ENCODE assay signal across 8 mouse cellular contexts in the genomic region with DNA sequence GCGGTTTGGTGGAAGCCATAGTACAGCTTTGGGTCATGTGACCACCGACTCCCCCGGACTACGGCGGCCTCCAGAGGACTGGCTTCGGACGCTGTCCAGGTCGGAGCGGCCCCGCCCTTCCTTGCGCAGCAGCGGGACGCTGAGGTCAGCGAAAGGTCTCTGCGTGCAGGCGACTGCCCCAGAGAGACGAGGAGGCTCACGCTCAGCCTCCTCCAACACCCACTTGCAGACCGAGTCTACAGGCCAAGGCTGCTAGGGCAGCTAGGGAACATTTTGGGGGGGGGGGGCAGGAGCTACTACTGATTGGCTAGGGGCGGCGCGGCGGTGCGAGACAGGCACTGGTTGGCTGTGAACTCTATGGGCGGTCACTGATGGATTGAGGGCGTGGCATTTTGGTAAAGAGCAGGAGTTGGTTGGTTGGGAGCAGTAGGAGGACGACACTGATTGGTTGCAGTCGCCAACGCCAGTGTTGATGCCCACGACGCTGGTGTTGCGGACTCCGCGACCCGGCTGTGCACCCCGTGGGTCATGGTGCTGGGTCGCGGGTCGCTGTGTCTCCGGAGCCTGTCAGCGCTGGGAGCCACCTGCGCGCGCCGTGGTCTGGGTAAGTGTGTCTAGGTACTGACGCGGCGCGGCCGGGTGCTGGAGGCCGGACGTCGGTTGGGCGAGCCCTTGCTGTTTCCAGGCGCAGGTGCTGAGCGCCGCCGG. TPM values are rescaled to one million over a fixed set of nuclear protein-coding genes. Genes with fewer than 3 reads are reported as not detected.
DNase-seq lines count a peak whose midpoint lies in the region; ATAC-seq and TF ChIP-seq lines count a peak whose summit lies in the region.

Gene Fahd1 (minus strand): TSS at position 300 of the 708 bp plus-strand sequence.

- ATAC-seq in forebrain, embryonic 11.5 days (replicated peaks; ENCODE audit: low FRiP score): peak; percentile 100
- ATAC-seq in heart, embryonic 16.5 days (replicated peaks; ENCODE audit: extremely low read depth, insufficient read depth, low FRiP score): peak; percentile 97
- ATAC-seq in liver, embryonic 15.5 days (ENCODE audit: insufficient read depth): peak; percentile 91
- peak; percentile 100 for ATAC-seq in neural tube, embryonic 12.5 days (ENCODE audit: low FRiP score, low read depth)

- H3K36me3 ChIP-seq in CH12.LX (replicated peaks in 1 of 2; ENCODE audit: control insufficient read depth in 1 of 2, insufficient read depth in 1 of 2, low read length in 1 of 2): peaks cover 11 to 20% of the 10 kb centered on the region in 2 experiments
- H3K36me3 ChIP-seq in forebrain, embryonic 11.5 days (ENCODE audit: control insufficient read depth, insufficient read depth, low read length): no peaks in the 10 kb centered on the region
- H3K36me3 ChIP-seq in heart, embryonic 16.5 days (ENCODE audit: control insufficient read depth, insufficient read depth): peaks cover 6% of the 10 kb centered on the region; the same call in 1 of the 2 replicates
- peaks cover 35% of the 10 kb centered on the region for H3K36me3 ChIP-seq in liver, embryonic 15.5 days (replicated peaks)
- H3K36me3 ChIP-seq in neural tube, embryonic 12.5 days: peaks cover 7% of the 10 kb centered on the region

- peak within 1 kb of the TSS; percentile 74 to 83 (median 75) for H3K4me3 ChIP-seq in CH12.LX (replicated peaks in 1 of 3; ENCODE audit: low read depth in 2 of 3, low read length in 2 of 3, poor library complexity in 1 of 3)
- H3K4me3 ChIP-seq in forebrain, embryonic 11.5 days (ENCODE audit: low read depth, low read length): peak within 1 kb of the TSS; percentile 76
- H3K4me3 ChIP-seq in heart, embryonic 16.5 days (ENCODE audit: low read length): peak within 1 kb of the TSS; percentile 84
- H3K4me3 ChIP-seq in liver, embryonic 15.5 days (replicated peaks): peak within 1 kb of the TSS; percentile 95
- peak within 1 kb of the TSS; percentile 78 for H3K4me3 ChIP-seq in neural tube, embryonic 12.5 days

- DNase-seq in CH12.LX (ENCODE audit: extremely low read depth): peak; percentile 99
- DNase-seq in c-Kit-positive CD71-positive TER-119-negative erythroid progenitor cells, embryonic 14.5 days (ENCODE audit: low read depth): peak; percentile 97
- peak; percentile 96 for DNase-seq in forebrain, embryonic 11.5 days (ENCODE audit: low spot score)
- DNase-seq in kidney, postnatal 36 days: peak; percentile 97 to 99
- DNase-seq in telencephalon, adult 2 months (ENCODE audit: low read depth, low spot score): peak; percentile 99

- no peaks in the 10 kb centered on the region for H3K9me3 ChIP-seq in CH12.LX (replicated peaks; ENCODE audit: low read length)
- no peaks in the 10 kb centered on the region for H3K9me3 ChIP-seq in forebrain, embryonic 11.5 days (ENCODE audit: control insufficient read depth, low read length)
- H3K9me3 ChIP-seq in heart, embryonic 16.5 days (replicated peaks; ENCODE audit: control insufficient read depth, low read length): no peaks in the 10 kb centered on the region
- H3K9me3 ChIP-seq in liver, embryonic 15.5 days (replicated peaks): no peaks in the 10 kb centered on the region
- H3K9me3 ChIP-seq in neural tube, embryonic 12.5 days: no peaks in the 10 kb centered on the region

- peaks cover under 1 to 24% of the 10 kb centered on the region in 2 experiments; a peak in 3 of 4 replicates for H3K4me1 ChIP-seq in CH12.LX (ENCODE audit: control insufficient read depth in 1 of 2, insufficient read depth in 2 of 2)
- H3K4me1 ChIP-seq in forebrain, embryonic 11.5 days (replicated peaks; ENCODE audit: control insufficient read depth, insufficient read depth, low read length): peaks cover 10% of the 10 kb centered on the region
- peaks cover 14% of the 10 kb centered on the region for H3K4me1 ChIP-seq in heart, embryonic 16.5 days (ENCODE audit: control insufficient read depth, insufficient read depth, low read length)
- H3K4me1 ChIP-seq in liver, embryonic 15.5 days (replicated peaks): peaks cover 45% of the 10 kb centered on the region
- H3K4me1 ChIP-seq in neural tube, embryonic 12.5 days: peaks cover 17% of the 10 kb centered on the region; the same call in 1 of the 2 replicates

- peaks cover 10% of the 10 kb centered on the region for H3K27me3 ChIP-seq in CH12.LX (replicated peaks)
- H3K27me3 ChIP-seq in forebrain, embryonic 11.5 days (ENCODE audit: control insufficient read depth, insufficient read depth, low read length): peaks cover 9% of the 10 kb centered on the region
- no peaks in the 10 kb centered on the region; the same call in 1 of the 2 replicates for H3K27me3 ChIP-seq in heart, embryonic 16.5 days (ENCODE audit: control insufficient read depth, insufficient read depth, low read length)
- H3K27me3 ChIP-seq in liver, embryonic 15.5 days: no peaks in the 10 kb centered on the region
- H3K27me3 ChIP-seq in neural tube, embryonic 12.5 days (replicated peaks): peaks cover 4% of the 10 kb centered on the region; the same call in 1 of the 2 replicates

- peak within 1 kb of the TSS; percentile 59 for H3K4me2 ChIP-seq in CH12.LX (ENCODE audit: insufficient read depth, low read depth, poor library complexity, severe bottlenecking)
- H3K4me2 ChIP-seq in forebrain, embryonic 11.5 days (ENCODE audit: low read depth, low read length, severe bottlenecking): peak within 1 kb of the TSS; percentile 94
- H3K4me2 ChIP-seq in heart, embryonic 16.5 days (ENCODE audit: low read depth, low read length): peak within 1 kb of the TSS; percentile 84
- H3K4me2 ChIP-seq in liver, embryonic 15.5 days: peak within 1 kb of the TSS; percentile 78
- peak within 1 kb of the TSS; percentile 92 for H3K4me2 ChIP-seq in neural tube, embryonic 12.5 days (replicated peaks)

- no peak for TF ChIP-seq EP300 in CH12.LX (IDR thresholded peaks at IDR 0.05; ENCODE audit: low read length)

- TF ChIP-seq POLR2A in CH12.LX (IDR thresholded peaks at IDR 0.05; ENCODE audit: low read depth, low read length): peak; percentile 87

- dilution Hi-C loops in CH12.LX (cut with MboI; ENCODE audit: extremely low pct_ligation_motif_present, extremely low pct_unique_long_range_greater_than_20kb, low sequenced_read_pairs): no loop called here

- in situ Hi-C loops in CH12.LX (cut with MboI; ENCODE audit: low pct_ligation_motif_present, low pct_unique_long_range_greater_than_20kb, low sequenced_read_pairs): loop anchor here (5.0 kb wide), 1 partner anchor 37 kb away; the partner anchor contains the start of genes Nubp2 and Spsb3

- WGBS in forebrain, embryonic 11.5 days: under 1% methylated on average over 58 of the region's 58 CpGs
- WGBS in heart, embryonic 16.5 days: under 1% methylated on average over 58 of the region's 58 CpGs
- WGBS in liver, embryonic 15.5 days (ENCODE audit: insufficient replicate concordance): under 1% methylated on average over 58 of the region's 58 CpGs
- under 1% methylated on average over 58 of the region's 58 CpGs for WGBS in neural tube, embryonic 12.5 days

- peak within 1 kb of the TSS; percentile 62 for H3K27ac ChIP-seq in CH12.LX (ENCODE audit: insufficient read depth, low read depth)
- H3K27ac ChIP-seq in forebrain, embryonic 11.5 days (ENCODE audit: low read depth, low read length): peak within 1 kb of the TSS; percentile 79; the same call in 1 of the 2 replicates
- peak within 1 kb of the TSS; percentile 95 for H3K27ac ChIP-seq in heart, embryonic 16.5 days (ENCODE audit: low read length)
- H3K27ac ChIP-seq in liver, embryonic 15.5 days (replicated peaks): peak within 1 kb of the TSS; percentile 100
- peak within 1 kb of the TSS; percentile 84 for H3K27ac ChIP-seq in neural tube, embryonic 12.5 days

- peak within 1 kb of the TSS; percentile 60 for H3K9ac ChIP-seq in CH12.LX (ENCODE audit: insufficient read depth, low read depth)
- peak within 1 kb of the TSS; percentile 70 for H3K9ac ChIP-seq in forebrain, embryonic 11.5 days (ENCODE audit: low read length)
- H3K9ac ChIP-seq in heart, embryonic 16.5 days (ENCODE audit: low read length): peak within 1 kb of the TSS; percentile 83
- peak within 1 kb of the TSS; percentile 93 for H3K9ac ChIP-seq in liver, embryonic 15.5 days
- H3K9ac ChIP-seq in neural tube, embryonic 12.5 days: peak within 1 kb of the TSS; percentile 77

- no peaks in the 10 kb centered on the region for H3K79me2 ChIP-seq in CH12.LX (replicated peaks; ENCODE audit: control insufficient read depth, extremely low read depth, insufficient read depth, poor library complexity, severe bottlenecking)

- no peak for TF ChIP-seq CTCF in CH12.LX (conservative IDR thresholded peaks at IDR 0.05 in 1 of 2, IDR thresholded peaks at IDR 0.05 in 1 of 2; ENCODE audit: low read depth in 2 of 2, low read length in 2 of 2)

- TF ChIP-seq RAD21 in CH12.LX (IDR thresholded peaks at IDR 0.05; ENCODE audit: low read depth, low read length): no peak

TF ChIP-seq in CH12.LX, 34 proteins besides CTCF, POLR2A, EP300 and RAD21 (continues in another document):
- TF ChIP-seq RCOR1 (conservative IDR thresholded peaks at IDR 0.05; ENCODE audit: low read depth, low read length): no peak
- TF ChIP-seq TCF12 (IDR thresholded peaks at IDR 0.05; ENCODE audit: low read depth, low read length): peak; percentile 38
- no peak for TF ChIP-seq ZC3H11A (IDR thresholded peaks at IDR 0.05; ENCODE audit: low read depth, low read length)
- TF ChIP-seq MYC (IDR thresholded peaks at IDR 0.05; ENCODE audit: low read depth, low read length): no peak
- TF ChIP-seq USF2 (conservative IDR thresholded peaks at IDR 0.05; ENCODE audit: low read depth, low read length): peak; percentile 87
- no peak for TF ChIP-seq PAX5 (IDR thresholded peaks at IDR 0.05; ENCODE audit: low read length)
- no peak; the same call in 1 of the 2 replicates for TF ChIP-seq MAX (IDR thresholded peaks at IDR 0.05; ENCODE audit: low read length)
- TF ChIP-seq KAT2A (IDR thresholded peaks at IDR 0.05; ENCODE audit: insufficient replicate concordance, low read length): peak; percentile 49; the same call in 1 of the 2 replicates
- TF ChIP-seq JUND (conservative IDR thresholded peaks at IDR 0.05; ENCODE audit: low read depth, low read length): no peak
- TF ChIP-seq MAFK (IDR thresholded peaks at IDR 0.05; ENCODE audit: insufficient replicate concordance, low read length): no peak
- TF ChIP-seq NELFE (IDR thresholded peaks at IDR 0.05; ENCODE audit: low read depth, low read length): peak; percentile 66
- peak; percentile 40; the same call in 1 of the 2 replicates for TF ChIP-seq NRF1 (IDR thresholded peaks at IDR 0.05; ENCODE audit: low read depth, low read length)
- TF ChIP-seq ETS1 (conservative IDR thresholded peaks at IDR 0.05; ENCODE audit: low read depth, low read length): no peak

RNA-seq across cellular contexts. Expression of gene Fahd1, which starts in this region (rescaled TPM):
- total RNA-seq in CH12.LX (2012; rRNA removed) (8.0 and 8.2 TPM in 2 replicates), CH12.LX (2014; rRNA removed) (6.3 and 7.3 TPM in 2 replicates)
- polyA plus RNA-seq in CH12.LX (2012; ENCODE audit: insufficient read length, low read depth): 5.2 and 5.8 TPM in 2 replicates
- polyA plus RNA-seq in forebrain, embryonic 11.5 days (2014; fragmentation: Nextera tagmentation; extraction: Ambion mirVana): 18.2 and 19.3 TPM in 2 replicates
- 50.2 and 59.9 TPM in 2 replicates for polyA plus RNA-seq in heart, embryonic 16.5 days (2015; fragmentation: Nextera tagmentation; extraction: Ambion mirVana)
- polyA plus RNA-seq in liver, embryonic 15.5 days (2015; fragmentation: Nextera tagmentation; extraction: Ambion mirVana): 41.1 and 44.2 TPM in 2 replicates
- 18.2 and 18.7 TPM in 2 replicates for polyA plus RNA-seq in neural tube, embryonic 12.5 days (2016; fragmentation: Nextera tagmentation; extraction: Ambion mirVana)

Comparison
In these comparisons a context has a peak if more than half of its experiments do, and no peak if none do; other contexts are left out.
1. Peak in every context shown above with its lines: DNase-seq, ATAC-seq, H3K4me3 ChIP-seq and H3K27ac ChIP-seq.